Mouse (Mus musculus): ENCODE measurements around the gene Arl9.
A peak's percentile ranks its signal among the peaks of the same experiment; 100 is the strongest.

- peak; percentile 82 to 87 for TF ChIP-seq EP300 (IDR thresholded peaks at IDR 0.05; ENCODE audit: low read depth in 1 of 2, low read length in 2 of 2)
- no peak for TF ChIP-seq CHD2 (IDR thresholded peaks at IDR 0.05; ENCODE audit: low read length)
- peak; percentile 88 for TF ChIP-seq GATA1 (IDR thresholded peaks at IDR 0.05; ENCODE audit: low read depth, low read length)
- no peak for TF ChIP-seq ZNF384 (IDR thresholded peaks at IDR 0.05; ENCODE audit: low read depth, low read length)
- no peak for TF ChIP-seq CTCF (IDR thresholded peaks at IDR 0.05 in 2 of 3, conservative IDR thresholded peaks at IDR 0.05 in 1 of 3; ENCODE audit: control insufficient read depth in 1 of 3, insufficient read depth in 1 of 3, low read depth in 2 of 3, low read length in 3 of 3, poor library complexity in 1 of 3, severe bottlenecking in 1 of 3)
- TF ChIP-seq CHD1 (IDR thresholded peaks at IDR 0.05; ENCODE audit: low read depth, low read length): no peak
- TF ChIP-seq MAX (IDR thresholded peaks at IDR 0.05; ENCODE audit: low read length): peak; percentile 61; the same call in 1 of the 2 replicates
- no peak for TF ChIP-seq USF1 (IDR thresholded peaks at IDR 0.05; ENCODE audit: low read depth, low read length)
- TF ChIP-seq UBTF (IDR thresholded peaks at IDR 0.05; ENCODE audit: borderline replicate concordance, insufficient read depth, low read depth, low read length): no peak
- 0 out of 2 replicates have a peak, but pooled peaks have one; percentile 15 for TF ChIP-seq MEF2A (IDR thresholded peaks at IDR 0.05; ENCODE audit: extremely low read depth, insufficient replicate concordance, low read depth, low read length, poor library complexity, severe bottlenecking)
- no peak for TF ChIP-seq POLR2AphosphoS2 (IDR thresholded peaks at IDR 0.05; ENCODE audit: low read length)
- TF ChIP-seq BHLHE40 (IDR thresholded peaks at IDR 0.05; ENCODE audit: borderline replicate concordance, low read depth, low read length): no peak
Observed at GRCm38 (mm10) chr5:76993174-76993814, 10.6 kb upstream of the Arl9 start.
